Mouse (Mus musculus) induced T-regulatory cell, adult 2 months (primary cell): ENCODE results near the gene Svbp.

Source experiments
- DNase-seq: peaks from one replicate; pipeline ENCODE4 v3.0.0-alpha.2; 2012; ENCODE audit warnings: low read depth

Svbp gene

DNA sequence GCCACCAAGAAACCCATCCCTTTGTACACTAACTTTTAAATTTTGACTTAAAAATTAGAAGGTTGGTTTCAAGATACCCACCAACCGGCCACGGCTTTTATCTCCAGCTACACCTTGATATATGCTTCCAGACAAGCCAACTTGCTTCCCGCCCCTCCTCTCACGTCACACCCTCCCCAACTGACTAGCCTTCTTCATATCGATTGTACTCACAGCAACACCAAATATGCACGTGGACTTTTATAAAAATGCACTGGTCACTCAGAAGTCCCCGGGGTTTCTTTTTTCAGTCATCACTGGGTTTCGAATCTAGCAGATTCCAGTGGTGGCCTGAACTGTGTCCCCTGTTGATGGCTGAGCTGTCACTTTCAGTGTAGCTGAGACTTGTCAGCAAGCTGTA lies 4.5 kb upstream of the Svbp start:
- no peak for DNase-seq

- DNase-seq, result no peak
Observed at GRCm38 (mm10) chr4:119191273-119191672, 3.8 kb upstream of the Svbp start.

DNA sequence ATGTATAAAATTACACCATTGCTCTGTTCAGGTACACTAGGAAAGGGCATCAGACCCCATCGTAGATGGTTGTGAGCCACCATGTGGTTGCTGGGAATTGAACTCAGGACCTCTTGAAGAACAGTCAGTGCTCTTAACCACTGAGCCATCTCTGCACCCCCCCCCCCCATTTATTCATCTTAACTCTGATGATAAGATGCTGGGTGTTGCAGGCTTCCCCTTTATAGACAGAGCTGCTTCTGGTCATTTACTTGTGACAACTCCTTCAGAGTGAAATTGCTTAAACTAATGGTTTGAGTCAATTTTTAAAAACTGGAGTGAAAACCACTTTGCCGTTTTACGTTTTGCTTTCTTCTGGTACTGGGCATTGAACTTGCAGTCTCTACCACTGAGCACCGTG lies 2.3 kb upstream of the Svbp start:
- no peak for DNase-seq

DNA sequence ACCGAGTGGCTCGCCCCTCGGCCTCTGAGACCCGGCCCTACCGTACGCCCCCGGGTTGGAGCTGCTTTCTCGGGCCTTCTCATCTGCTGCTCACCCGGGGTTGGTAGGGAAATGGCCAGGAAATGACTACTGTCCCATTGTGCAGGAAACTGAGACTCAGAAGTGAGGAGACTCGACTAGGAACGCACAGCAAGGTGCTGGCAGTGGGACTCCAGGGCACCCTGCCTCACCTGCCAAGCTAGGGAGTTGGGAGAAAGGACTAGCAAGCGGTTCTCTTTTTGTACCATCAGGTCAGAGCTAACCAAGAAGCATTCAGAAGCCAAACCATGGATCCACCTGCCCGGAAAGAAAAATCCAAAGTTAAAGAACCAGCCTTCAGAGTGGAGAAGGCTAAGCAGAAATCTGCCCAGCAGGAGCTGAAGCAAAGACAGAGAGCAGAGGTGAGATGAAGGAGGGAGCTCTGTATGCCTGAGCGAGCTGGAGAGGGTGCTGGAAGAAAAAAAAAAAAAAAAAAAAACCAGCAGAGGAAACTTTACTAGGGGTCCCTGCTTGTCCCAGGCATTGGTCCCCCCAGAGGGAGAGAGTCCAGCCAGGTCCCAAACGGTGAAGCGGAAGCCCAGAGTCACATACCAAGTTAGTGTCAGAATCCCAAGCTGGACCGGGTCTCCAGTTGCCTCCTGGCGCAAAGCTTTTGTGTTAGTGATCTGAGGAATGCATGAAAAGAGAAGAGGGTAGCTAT lies 645 bp downstream of the Svbp start:
- no peak for DNase-seq

DNA sequence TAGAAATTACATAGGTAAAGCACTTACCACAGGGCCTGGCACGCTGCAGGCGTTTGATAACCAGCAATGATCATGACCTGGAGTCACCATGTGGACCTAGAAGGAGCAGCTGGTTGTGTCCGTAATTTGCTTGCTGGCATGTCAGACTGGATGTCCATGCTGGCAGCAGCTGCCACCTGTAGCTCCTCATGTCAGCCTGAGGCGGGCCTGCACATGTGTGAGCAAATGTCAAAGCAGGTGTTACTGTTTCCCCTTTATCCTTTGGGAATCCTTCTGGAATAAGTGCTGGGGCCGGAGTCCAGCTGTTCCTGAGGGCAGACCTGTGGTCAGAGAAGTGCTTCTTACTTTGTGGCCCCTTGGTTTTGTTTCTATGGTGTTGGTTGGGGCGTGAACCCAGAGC lies 3.0 kb downstream of the Svbp start:
- DNase-seq, result no peak

GRCm38 (mm10) chr4:119204672-119205071 lies 9.6 kb downstream of the Svbp start:
- DNase-seq, result peak; percentile 60

GRCm38 (mm10) chr4:119216667-119217066 lies 21.6 kb downstream of the Svbp start:
- no peak for DNase-seq

- no peak for DNase-seq
Observed at GRCm38 (mm10) chr4:119218169-119218568, 23.1 kb downstream of the Svbp start, which contains the start of gene Tmem269. Gene Tmem269 (minus strand): TSS chr4:119218217.

DNA sequence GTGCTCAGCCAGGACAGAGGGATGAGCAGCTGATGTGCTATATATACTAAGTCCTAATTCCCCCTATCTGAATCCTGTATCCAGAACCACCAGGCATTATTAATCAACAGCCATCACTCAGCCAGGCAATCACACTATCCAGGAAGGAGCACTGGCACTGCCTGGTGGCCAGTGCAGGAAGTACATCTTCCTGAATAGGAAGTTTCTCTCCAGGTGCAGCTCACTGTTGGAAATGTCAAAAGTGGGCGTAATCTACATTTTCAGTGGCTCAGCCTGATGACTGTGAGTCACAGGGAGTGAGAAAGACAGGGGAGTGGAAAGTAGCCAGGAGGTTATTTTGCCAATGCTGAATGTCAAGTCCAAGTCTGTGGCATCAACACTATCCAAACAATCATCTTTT lies 28.6 kb downstream of the Svbp start:
- DNase-seq, result peak; percentile 59

- DNase-seq, result no peak
Observed at GRCm38 (mm10) chr4:119224534-119224933, 29.4 kb downstream of the Svbp start.

DNA sequence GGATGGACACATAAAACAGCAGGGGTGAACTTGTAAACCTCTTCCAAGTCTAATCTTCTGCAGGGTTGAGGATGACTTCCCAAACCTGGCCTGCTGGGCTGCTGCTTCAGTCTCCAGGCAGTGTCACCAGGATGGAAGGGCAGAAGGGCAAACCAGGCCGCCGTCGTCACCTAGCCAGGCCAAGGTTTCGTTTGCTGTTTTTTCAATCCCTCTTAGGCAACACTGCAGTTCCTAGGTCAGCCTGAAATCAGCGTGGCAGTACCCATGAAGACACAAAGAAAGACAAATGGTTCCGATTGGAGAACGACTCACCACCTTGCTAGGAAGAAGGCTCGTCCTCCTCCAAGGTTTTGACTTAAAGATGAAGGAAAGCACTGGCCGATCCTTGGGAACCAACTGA lies 30.6 kb downstream of the Svbp start:
- no peak for DNase-seq

GRCm38 (mm10) chr4:119226751-119227150 lies 31.6 kb downstream of the Svbp start:
- no peak for DNase-seq

DNA sequence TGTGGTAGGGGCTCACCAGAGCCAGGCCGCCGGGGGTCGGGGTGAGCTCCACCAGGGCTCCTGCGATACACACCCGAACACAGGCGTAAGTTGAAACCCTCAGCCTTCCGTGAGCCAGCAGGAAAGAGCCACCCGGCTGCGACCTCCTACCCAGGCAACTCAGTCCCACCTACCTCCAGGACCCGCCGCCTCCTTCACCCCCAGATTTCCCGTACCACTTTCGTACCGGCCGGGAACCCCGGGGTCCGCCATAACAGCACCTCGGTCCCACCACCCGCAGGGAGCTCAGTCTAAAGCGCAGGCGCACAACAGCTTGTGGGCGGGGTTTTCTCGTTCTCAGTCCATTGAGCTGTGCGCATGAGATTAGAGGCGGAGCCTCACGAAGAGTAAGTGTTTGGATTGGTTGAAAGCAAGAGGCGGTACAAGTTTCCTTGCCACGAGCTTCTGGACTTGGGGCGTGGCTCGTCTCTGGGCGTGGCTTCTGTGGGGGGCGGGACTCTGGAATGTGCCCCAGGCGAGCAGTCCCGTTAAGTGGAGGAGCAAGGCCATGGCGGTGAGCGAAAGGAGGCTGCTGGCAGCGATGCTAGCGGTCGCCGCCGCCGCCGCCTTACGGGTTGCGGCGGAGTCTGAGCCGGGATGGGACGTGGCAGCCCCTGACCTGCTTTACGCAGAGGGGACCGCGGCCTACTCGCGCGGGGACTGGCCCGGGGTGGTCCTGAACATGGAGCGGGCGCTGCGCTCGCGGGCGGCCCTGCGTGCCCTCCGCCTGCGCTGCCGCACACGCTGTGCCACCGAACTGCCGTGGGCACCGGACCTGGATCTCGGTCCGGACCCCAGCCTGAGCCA lies 37.5 kb downstream of the Svbp start, which contains the start of the genes AU022252 and P3h1:
Gene AU022252 (minus strand): TSS at position 303 of the 846 bp plus-strand sequence.
Gene P3h1 (plus strand): TSS at position 506 of the 846 bp plus-strand sequence.
- DNase-seq, result peak; percentile 100

DNA sequence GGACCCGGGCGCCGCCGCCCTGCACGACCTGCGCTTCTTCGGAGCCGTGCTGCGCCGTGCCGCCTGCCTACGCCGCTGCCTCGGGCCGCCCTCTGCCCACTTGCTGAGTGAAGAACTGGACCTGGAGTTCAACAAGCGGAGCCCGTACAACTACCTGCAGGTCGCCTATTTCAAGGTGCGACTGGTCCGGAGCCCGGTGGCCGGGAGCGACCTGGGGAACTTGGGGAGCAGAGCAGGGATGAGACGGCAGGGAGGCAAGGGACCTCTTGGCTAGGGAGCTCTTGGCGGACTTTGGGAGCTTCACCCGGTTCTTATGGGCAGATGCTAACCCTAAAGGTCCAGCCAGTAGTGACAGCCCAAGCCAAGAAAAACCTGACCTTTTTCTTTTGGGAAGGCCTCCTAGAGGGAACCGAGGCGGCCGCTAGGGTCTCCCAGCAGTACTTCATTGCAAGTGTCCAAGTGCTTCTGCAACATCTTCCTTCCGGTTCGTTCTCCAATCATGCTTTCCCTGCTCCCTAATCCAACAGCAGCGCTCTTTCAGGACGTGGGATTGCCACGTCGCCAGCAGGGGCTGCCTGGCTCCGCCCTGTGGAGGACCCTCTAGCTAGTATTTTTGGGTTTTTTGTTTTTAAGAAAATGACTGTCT lies 38.3 kb downstream of the Svbp start:
- peak; percentile 51 for DNase-seq

DNA sequence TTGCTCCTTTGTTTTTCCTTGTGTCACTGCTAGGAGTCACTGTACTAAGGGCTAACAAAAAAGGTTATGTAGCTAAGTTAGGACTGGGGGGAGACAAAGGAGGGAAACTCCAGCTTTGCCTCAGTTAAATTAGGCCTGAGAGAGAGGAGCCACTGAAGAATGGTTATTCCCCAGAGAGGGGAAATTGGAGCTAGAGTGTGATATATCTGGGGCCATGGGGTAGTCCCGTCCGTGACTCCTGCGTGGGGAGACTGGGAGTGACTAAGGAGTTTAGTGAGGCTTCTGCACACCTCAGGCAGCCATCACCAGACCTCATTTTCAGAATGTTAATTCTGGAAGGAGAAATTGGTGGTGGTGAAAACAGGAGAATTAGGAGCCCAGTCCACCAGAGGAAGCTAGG lies 39.2 kb downstream of the Svbp start:
- DNase-seq, result peak; percentile 12

DNA sequence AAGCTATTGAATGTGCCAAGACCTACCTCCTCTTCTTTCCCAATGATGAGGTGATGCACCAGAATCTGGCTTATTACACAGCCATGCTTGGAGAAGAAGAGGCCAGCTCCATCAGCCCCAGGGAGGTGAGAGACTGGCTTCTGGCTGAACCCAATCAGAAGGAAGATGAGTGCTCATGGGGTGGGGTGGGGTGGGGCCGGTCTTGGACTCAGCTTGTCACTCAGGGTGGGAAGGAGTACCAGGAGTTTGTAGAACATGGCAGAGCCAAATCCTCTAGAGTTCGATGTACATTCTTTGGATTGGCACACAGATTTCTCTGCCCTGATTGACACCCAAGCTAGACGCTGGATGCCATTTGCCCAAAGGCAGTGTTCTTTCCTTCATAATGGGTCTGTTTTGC lies 43.6 kb downstream of the Svbp start:
- no peak for DNase-seq

- peak; percentile 88 for DNase-seq
Observed at GRCm38 (mm10) chr4:119239181-119239682, 44.1 kb downstream of the Svbp start.

GRCm38 (mm10) chr4:119241664-119242063 lies 46.6 kb downstream of the Svbp start:
- no peak for DNase-seq

DNA sequence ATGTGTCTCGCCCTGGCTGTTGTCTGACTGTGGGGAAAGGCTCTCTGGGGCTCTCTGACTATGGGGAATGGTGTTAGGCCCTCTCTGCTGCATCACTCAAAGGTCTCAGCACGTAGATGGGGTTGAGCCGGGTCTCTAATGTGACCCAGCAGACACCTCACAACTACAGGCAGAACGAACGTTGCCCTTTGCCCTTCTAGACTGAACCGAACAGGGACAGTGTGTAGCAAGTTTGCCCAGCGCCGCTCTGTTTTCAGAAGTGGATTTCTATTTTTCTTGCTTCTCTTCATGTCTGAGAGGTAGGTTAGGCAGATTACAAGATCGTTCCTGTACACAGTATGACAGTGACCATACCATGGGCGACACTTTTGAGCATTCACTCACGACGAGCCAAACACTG lies 47.5 kb downstream of the Svbp start:
- no peak for DNase-seq

GRCm38 (mm10) chr4:119244468-119245240 lies 49.5 kb downstream of the Svbp start:
- no peak for DNase-seq

DNA sequence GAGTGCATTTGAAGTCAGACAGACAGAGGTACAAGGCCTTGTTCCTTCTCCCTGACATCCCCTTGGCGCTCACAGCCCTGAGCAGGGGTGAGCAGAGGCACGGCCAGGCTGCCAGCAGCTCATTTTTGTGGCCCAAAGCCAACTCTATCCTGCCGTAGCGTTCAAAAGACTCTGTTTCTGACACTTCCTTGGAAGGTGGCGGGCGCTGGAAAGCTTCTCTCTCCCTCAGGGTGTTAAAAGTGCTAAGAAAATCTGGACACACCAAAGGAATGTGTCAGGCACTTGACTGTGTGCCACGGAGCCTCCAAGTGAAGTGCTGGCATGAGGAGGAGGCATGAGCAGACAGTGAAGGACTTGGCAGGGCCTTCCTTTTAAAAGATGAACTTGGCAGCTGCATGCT lies 50.5 kb downstream of the Svbp start:
- no peak for DNase-seq

DNA sequence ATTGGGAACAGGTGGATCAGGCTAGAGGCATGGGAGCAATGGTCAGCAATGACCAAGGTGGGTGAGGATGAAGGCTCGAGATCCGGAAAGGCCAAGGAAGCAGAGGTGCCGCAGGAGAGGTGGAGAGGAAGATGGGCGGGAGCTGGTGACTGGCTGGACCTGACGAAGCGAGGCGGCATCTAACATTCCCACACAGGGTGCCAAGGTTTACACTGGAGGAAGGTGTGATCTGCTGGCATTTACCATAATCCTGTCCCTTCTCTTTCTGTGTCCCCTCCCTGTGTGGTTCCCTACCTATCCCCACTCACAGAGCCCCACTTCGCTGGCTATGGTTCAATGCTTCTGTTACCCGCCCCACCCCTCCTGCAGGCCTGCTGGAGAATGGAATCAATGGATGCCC lies 50.9 kb downstream of the Svbp start:
- DNase-seq, result no peak
